Comparison of ENCODE assay signal across 19 mouse cellular contexts in the genomic region with DNA sequence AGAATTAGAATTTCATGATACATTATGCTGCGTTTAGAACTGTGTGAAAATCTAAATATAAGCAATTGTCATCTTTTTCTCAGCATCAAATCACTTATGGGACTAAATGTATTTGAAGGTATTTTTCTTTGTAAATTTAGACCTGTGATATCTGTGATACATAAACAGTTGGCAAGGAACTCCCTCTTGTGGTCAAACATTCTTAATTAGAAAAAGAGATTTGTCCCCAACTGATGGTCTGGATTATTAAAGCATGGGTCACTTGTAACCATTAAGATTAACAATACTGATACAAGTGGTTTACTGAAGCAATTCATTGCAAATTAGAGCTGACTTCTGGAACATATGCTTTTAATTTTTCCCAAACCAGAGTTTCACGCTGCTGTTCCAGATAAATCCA.
A peak's percentile ranks its signal among the peaks of the same experiment; 100 is the strongest.
DNase-seq lines count a peak whose midpoint lies in the region; ATAC-seq lines count a peak whose summit lies in the region.
"Had no signal": no experiment of that assay in that cellular context is flagged by ENCODE, and none has a peak within 500 bp of the region (broad histone marks: within the 10 kb centered on the region; RNA-seq: fewer than 3 reads in every experiment).

No protein-coding gene starts in this region.

- ATAC-seq in hindbrain, embryonic 14.5 days (ENCODE audit: low FRiP score) = no peak
- no peak for ATAC-seq in hindbrain, embryonic 12.5 days (ENCODE audit: low FRiP score)
- ATAC-seq in erythroid progenitor cell, adult 5-6 weeks (replicated peaks; ENCODE audit: low FRiP score, poor library complexity, severe bottlenecking) = no peak
- ATAC-seq: intestine, postnatal 0 days; liver, postnatal 0 days; Patski had no signal

- no peak overlapping the region for H3K4me3 ChIP-seq in hindbrain, embryonic 14.5 days (replicated peaks; ENCODE audit: low read length)
- no peak overlapping the region for H3K4me3 ChIP-seq in hindbrain, embryonic 12.5 days
- H3K4me3 ChIP-seq: forebrain, embryonic 10.5 days; limb, embryonic 13.5 days had no signal

- DNase-seq in hindbrain, embryonic 14.5 days (ENCODE audit: low spot score) = peak; percentile 59
- DNase-seq in 3T3-L1 (ENCODE audit: low read depth, low spot score) = peak; percentile 11
- DNase-seq in Muller cell, postnatal 12 days (ENCODE audit: inconsistent ontology term) = peak; percentile 43
- peak; percentile 5 for DNase-seq in fibroblast of lung, adult 2 months (ENCODE audit: low read depth)
- no peak for DNase-seq in right cerebral cortex, adult 2 months (ENCODE audit: low spot score in 2 of 2)
- no peak for DNase-seq in cerebellum, adult 9-11 months
- DNase-seq: cerebellum, postnatal 36 days; heart, adult 18-20 months; heart, postnatal 10 days; kidney, postnatal 36 days; liver, postnatal 0 days; thymus, adult 2 months had no signal

- H3K4me1 ChIP-seq in hindbrain, embryonic 14.5 days (replicated peaks; ENCODE audit: control insufficient read depth, insufficient read depth, low read length) = no peaks in the 10 kb centered on the region
- no peaks in the 10 kb centered on the region for H3K4me1 ChIP-seq in hindbrain, embryonic 12.5 days
- H3K4me1 ChIP-seq: forebrain, embryonic 10.5 days; limb, embryonic 13.5 days had no signal

- H3K27me3 ChIP-seq in hindbrain, embryonic 14.5 days (ENCODE audit: control insufficient read depth, insufficient read depth, low read length) = no peaks in the 10 kb centered on the region
- no peaks in the 10 kb centered on the region for H3K27me3 ChIP-seq in hindbrain, embryonic 12.5 days
- H3K27me3 ChIP-seq: limb, embryonic 13.5 days; Patski had no signal

- no peak overlapping the region for H3K9ac ChIP-seq in hindbrain, embryonic 14.5 days
- H3K9ac ChIP-seq in hindbrain, embryonic 12.5 days = no peak overlapping the region
- H3K9ac ChIP-seq: limb, embryonic 13.5 days; liver, postnatal 0 days had no signal

- H3K27ac ChIP-seq in hindbrain, embryonic 14.5 days = no peak overlapping the region
- no peak overlapping the region for H3K27ac ChIP-seq in hindbrain, embryonic 12.5 days
- H3K27ac ChIP-seq: forebrain, embryonic 10.5 days; limb, embryonic 13.5 days; macrophage had no signal

- H3K4me2 ChIP-seq in hindbrain, embryonic 14.5 days (replicated peaks) = no peak overlapping the region
- H3K4me2 ChIP-seq in hindbrain, embryonic 12.5 days (replicated peaks) = no peak overlapping the region
- H3K4me2 ChIP-seq: limb, embryonic 13.5 days had no signal

- H3K36me3 ChIP-seq in hindbrain, embryonic 14.5 days (replicated peaks; ENCODE audit: control insufficient read depth, insufficient read depth) = no peaks in the 10 kb centered on the region
- no peaks in the 10 kb centered on the region for H3K36me3 ChIP-seq in hindbrain, embryonic 12.5 days
- H3K36me3 ChIP-seq: forebrain, embryonic 10.5 days; limb, embryonic 13.5 days had no signal

- H3K9me3 ChIP-seq in hindbrain, embryonic 14.5 days (ENCODE audit: control insufficient read depth, low read length) = no peaks in the 10 kb centered on the region
- no peaks in the 10 kb centered on the region for H3K9me3 ChIP-seq in hindbrain, embryonic 12.5 days (replicated peaks)
- H3K9me3 ChIP-seq: forebrain, embryonic 10.5 days; limb, embryonic 13.5 days had no signal

- 76% methylated on average over 2 of the region's 2 CpGs for WGBS in hindbrain, embryonic 14.5 days
- WGBS in hindbrain, embryonic 12.5 days = 63% methylated on average over 2 of the region's 2 CpGs

Comparison
In these comparisons a context has a peak if more than half of its experiments do, and no peak if none do; other contexts are left out.
1. DNase-seq: peak in hindbrain, embryonic 14.5 days (single experiment), 3T3-L1 (single experiment), Muller cell, postnatal 12 days (single experiment) and fibroblast of lung, adult 2 months (single experiment); none in right cerebral cortex, adult 2 months (0 of 2) and cerebellum, adult 9-11 months (single experiment).